Mouse (Mus musculus) cerebellum, adult 2 months (tissue): ENCODE measurements at regions not wholly inside any gene's neighbourhood (a gene's known extent, or its start where the extent isn't known, plus 50 kb on each side); places are given as distances from the start of the nearest gene placed in this dataset.

Experiments used
- CTCF ChIP-seq: fragments of 200-500 bp; IDR thresholded peaks from 2 replicates; pipeline ENCODE4 v1.5.1; 2011; ENCODE audit warnings: low read depth, mild to moderate bottlenecking, control low read depth, low read length, moderate library complexity, borderline replicate concordance; ENCODE audit not compliant: insufficient read depth
- POLR2A ChIP-seq: fragments of 200-500 bp; IDR thresholded peaks from 2 replicates; pipeline ENCODE4 v1.6.1; 2011; ENCODE audit warnings: low read length, control low read depth, borderline replicate concordance; ENCODE audit not compliant: insufficient read depth

DNA sequence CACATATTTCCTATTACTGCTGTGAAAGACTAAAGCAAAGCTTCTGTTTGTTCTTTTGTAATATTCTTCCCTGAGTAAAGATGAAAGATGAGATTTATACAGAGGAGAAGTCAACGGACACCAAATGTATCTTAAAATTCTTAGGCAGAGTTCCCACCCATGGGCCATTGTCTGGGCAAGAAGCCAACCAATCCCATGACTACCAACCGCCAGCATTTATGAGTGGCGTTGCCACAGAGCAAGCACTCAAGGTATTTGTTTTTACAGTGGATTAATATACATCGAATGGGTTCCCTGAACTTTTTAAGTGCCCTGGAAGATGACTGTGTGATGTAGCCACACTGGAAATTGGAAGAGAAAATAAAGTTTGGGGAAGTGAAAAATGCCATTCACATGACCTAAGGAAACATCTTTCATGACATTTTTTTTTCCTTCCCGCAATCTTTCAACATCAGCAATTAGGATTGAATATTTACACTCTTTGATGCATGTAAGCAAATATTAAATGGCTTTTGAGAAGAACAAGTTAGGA is 525.1 kb downstream of the Ofcc1 start:
- TF ChIP-seq CTCF (no peak), POLR2A (no peak)
